Mouse (Mus musculus) midbrain, embryonic 11.5 days (tissue): ENCODE measurements around the gene Bcl6b. TPM values are rescaled to one million over a fixed set of nuclear protein-coding genes. Genes with fewer than 3 reads are reported as not detected.

Experiments used
- ATAC-seq: fragments of 200-750 bp; cut with Nextera tagmentation; 2 replicates; pipeline ENCODE4 v1.8.0; 2017; ENCODE audit warnings: moderate TSS enrichment, moderate library complexity; ENCODE audit not compliant: low FRiP score
- DNase-seq: peaks from one replicate; pipeline ENCODE4 v3.0.0; 2015; ENCODE audit warnings: low spot score; ENCODE audit errors: missing footprints
- H3K27ac ChIP-seq: fragments of 300-500 bp; sonication (generic); 2 replicates; pipeline ENCODE4 v1.5.1; 2014; ENCODE audit warnings: low read depth, low read length
- H3K27me3 ChIP-seq: fragments of 300-500 bp; sonication (generic); 2 replicates; pipeline ENCODE4 v1.6.1; 2014; ENCODE audit warnings: mild to moderate bottlenecking, low read length, moderate library complexity, mixed read lengths; ENCODE audit not compliant: control insufficient read depth, insufficient read depth
- H3K36me3 ChIP-seq: fragments of 300-500 bp; sonication (generic); 2 replicates; pipeline ENCODE4 v1.6.1; 2014; ENCODE audit warnings: mild to moderate bottlenecking, low read length, moderate library complexity, mixed read lengths; ENCODE audit not compliant: control insufficient read depth, insufficient read depth
- H3K4me1 ChIP-seq: fragments of 300-500 bp; sonication (generic); 2 replicates; pipeline ENCODE4 v1.6.1; 2014; ENCODE audit warnings: low read length; ENCODE audit not compliant: control insufficient read depth, insufficient read depth
- H3K4me2 ChIP-seq: fragments of 300-500 bp; sonication (generic); 2 replicates; pipeline ENCODE4 v1.6.1; 2014; ENCODE audit warnings: mild to moderate bottlenecking, moderate library complexity
- H3K4me3 ChIP-seq: fragments of 300-500 bp; sonication (generic); 2 replicates; pipeline ENCODE4 v1.5.1; 2014; ENCODE audit warnings: low read depth, low read length
- H3K9ac ChIP-seq: fragments of 300-500 bp; sonication (generic); 2 replicates; pipeline ENCODE4 v1.6.1; 2014; ENCODE audit warnings: low read length
- H3K9me3 ChIP-seq: fragments of 300-500 bp; sonication (generic); 2 replicates; pipeline ENCODE4 v1.6.1; 2016; ENCODE audit warnings: low read length; ENCODE audit not compliant: control insufficient read depth
- WGBS: fragments of 180-500 bp; shearing (Covaris S2); extraction: QIAGEN DNeasy Blood & Tissue Kit; methylation state at CpG from one replicate; pipeline ENCODE4 v1.1.7; 2014; 5-methylcytosine and 5-hydroxymethylcytosine counted together
- polyA plus RNA-seq: library from polyadenylated mRNA; unstranded; fragments of >200 nt; fragmentation: Nextera tagmentation; extraction: Ambion mirVana; gene quantifications from 2 replicates; pipeline ENCODE4 v1.2.1, GENCODE M21; 2014

The Bcl6b gene
- polyA plus RNA-seq, 1 experiment from 2014 or later = 5.4 TPM

GRCm38 (mm10) chr11:70210681-70211080 lies 18.9 kb downstream of the Bcl6b start:
- H3K9ac ChIP-seq = no peak overlapping the region
- H3K27ac ChIP-seq = no peak overlapping the region
- ATAC-seq (no peak), DNase-seq (no peak)
- peaks cover 29% of the 10 kb centered on the region for H3K27me3 ChIP-seq
- H3K4me2 ChIP-seq = no peak overlapping the region
- no peaks in the 10 kb centered on the region for H3K9me3 ChIP-seq
- H3K4me3 ChIP-seq = no peak overlapping the region
- H3K36me3 ChIP-seq = no peaks in the 10 kb centered on the region
- H3K4me1 ChIP-seq = peaks cover 18% of the 10 kb centered on the region
- 88% methylated on average over 2 of the region's 2 CpGs for WGBS

GRCm38 (mm10) chr11:70208778-70209388 lies 20.7 kb downstream of the Bcl6b start:
- 82% methylated on average over 5 of the region's 5 CpGs for WGBS
- H3K36me3 ChIP-seq = no peaks in the 10 kb centered on the region
- H3K4me2 ChIP-seq = no peak overlapping the region
- H3K4me1 ChIP-seq = peaks cover 3% of the 10 kb centered on the region
- H3K9ac ChIP-seq = no peak overlapping the region
- ATAC-seq (no peak), DNase-seq (no peak)
- no peaks in the 10 kb centered on the region for H3K9me3 ChIP-seq
- H3K27me3 ChIP-seq = peaks cover 11% of the 10 kb centered on the region
- H3K4me3 ChIP-seq = no peak overlapping the region
- no peak overlapping the region for H3K27ac ChIP-seq

- no peak for ATAC-seq
- no peak overlapping the region for H3K4me2 ChIP-seq
These were observed 22.3 kb downstream of the Bcl6b start for GRCm38 (mm10) chr11:70207283-70207682.

GRCm38 (mm10) chr11:70206801-70207200 lies 22.8 kb downstream of the Bcl6b start:
- ATAC-seq = no peak
- WGBS = 80% methylated on average over 2 of the region's 2 CpGs

More at GRCm38 (mm10) chr11:70207283-70207682, 22.3 kb downstream of the Bcl6b start:
- Histone ChIP-seq H3K9me3 (no peaks in the 10 kb centered on the region), H3K27ac (no peak overlapping the region), H3K27me3 (no peaks in the 10 kb centered on the region), H3K4me3 (no peak overlapping the region), H3K9ac (no peak overlapping the region), H3K4me1 (no peaks in the 10 kb centered on the region), H3K36me3 (no peaks in the 10 kb centered on the region)
- 93% methylated on average over 7 of the region's 7 CpGs for WGBS
- no peak for DNase-seq

GRCm38 (mm10) chr11:70201691-70202090 lies 27.9 kb downstream of the Bcl6b start:
- Histone ChIP-seq H3K27me3 (no peaks in the 10 kb centered on the region), H3K9ac (no peak overlapping the region), H3K9me3 (no peaks in the 10 kb centered on the region), H3K4me1 (no peaks in the 10 kb centered on the region), H3K36me3 (no peaks in the 10 kb centered on the region), H3K4me2 (no peak overlapping the region), H3K4me3 (no peak overlapping the region), H3K27ac (no peak overlapping the region)
- WGBS = 36% methylated on average over 5 of the region's 5 CpGs
- ATAC-seq = no peak
- DNase-seq = peak; percentile 96

More at GRCm38 (mm10) chr11:70206801-70207200, 22.8 kb downstream of the Bcl6b start:
- H3K36me3 ChIP-seq = no peaks in the 10 kb centered on the region
- H3K4me2 ChIP-seq = no peak overlapping the region
- no peaks in the 10 kb centered on the region for H3K4me1 ChIP-seq
- H3K9ac ChIP-seq = no peak overlapping the region
- no peak for DNase-seq
- H3K4me3 ChIP-seq = no peak overlapping the region
- H3K9me3 ChIP-seq = no peaks in the 10 kb centered on the region
- H3K27ac ChIP-seq = no peak overlapping the region
- no peaks in the 10 kb centered on the region for H3K27me3 ChIP-seq

- no peak overlapping the region for H3K4me3 ChIP-seq
- no peaks in the 10 kb centered on the region for H3K27me3 ChIP-seq
- no peaks in the 10 kb centered on the region for H3K4me1 ChIP-seq
- H3K9me3 ChIP-seq = no peaks in the 10 kb centered on the region
- H3K4me2 ChIP-seq = no peak overlapping the region
- DNase-seq (peak; percentile 35), ATAC-seq (no peak)
- WGBS = 88% methylated on average over 5 of the region's 5 CpGs
- H3K36me3 ChIP-seq = no peaks in the 10 kb centered on the region
- H3K9ac ChIP-seq = no peak overlapping the region
- H3K27ac ChIP-seq = no peak overlapping the region
These were observed 29.5 kb downstream of the Bcl6b start for GRCm38 (mm10) chr11:70200036-70200608.

- Histone ChIP-seq H3K9me3 (no peaks in the 10 kb centered on the region), H3K36me3 (no peaks in the 10 kb centered on the region), H3K27me3 (no peaks in the 10 kb centered on the region), H3K4me3 (no peak overlapping the region), H3K27ac (no peak overlapping the region), H3K4me2 (no peak overlapping the region), H3K9ac (no peak overlapping the region), H3K4me1 (no peaks in the 10 kb centered on the region)
- 80% methylated on average over 8 of the region's 8 CpGs for WGBS
- ATAC-seq (no peak), DNase-seq (no peak)
These were observed 30.5 kb downstream of the Bcl6b start for GRCm38 (mm10) chr11:70199107-70199506.

GRCm38 (mm10) chr11:70198332-70198731 lies 31.3 kb downstream of the Bcl6b start:
- WGBS = 89% methylated on average over 3 of the region's 3 CpGs

GRCm38 (mm10) chr11:70193354-70194285 lies 36.0 kb downstream of the Bcl6b start:
- DNase-seq (peak; percentile 79), ATAC-seq (no peak)
- Histone ChIP-seq H3K27ac (no peak overlapping the region), H3K9ac (no peak overlapping the region), H3K4me2 (no peak overlapping the region), H3K27me3 (no peaks in the 10 kb centered on the region), H3K36me3 (no peaks in the 10 kb centered on the region), H3K9me3 (no peaks in the 10 kb centered on the region), H3K4me1 (no peaks in the 10 kb centered on the region), H3K4me3 (no peak overlapping the region)
- 68% methylated on average over 11 of the region's 11 CpGs for WGBS

More at GRCm38 (mm10) chr11:70198332-70198731, 31.3 kb downstream of the Bcl6b start:
- ATAC-seq = no peak
- no peak overlapping the region for H3K27ac ChIP-seq
- no peak overlapping the region for H3K4me2 ChIP-seq
- H3K9me3 ChIP-seq = no peaks in the 10 kb centered on the region
- H3K4me1 ChIP-seq = no peaks in the 10 kb centered on the region
- no peak for DNase-seq
- no peaks in the 10 kb centered on the region for H3K36me3 ChIP-seq
- H3K27me3 ChIP-seq = no peaks in the 10 kb centered on the region
- no peak overlapping the region for H3K9ac ChIP-seq
- no peak overlapping the region for H3K4me3 ChIP-seq
